Mouse (Mus musculus): Measurements from ENCODE around the gene Mettl5. TPM values are rescaled to one million over a fixed set of nuclear protein-coding genes. Genes with fewer than 3 reads are reported as not detected.

Gene Mettl5
- 37.7 and 48.4 TPM in 2 replicates for polyA plus RNA-seq (2015; fragmentation: Nextera tagmentation; extraction: Ambion mirVana)

DNA sequence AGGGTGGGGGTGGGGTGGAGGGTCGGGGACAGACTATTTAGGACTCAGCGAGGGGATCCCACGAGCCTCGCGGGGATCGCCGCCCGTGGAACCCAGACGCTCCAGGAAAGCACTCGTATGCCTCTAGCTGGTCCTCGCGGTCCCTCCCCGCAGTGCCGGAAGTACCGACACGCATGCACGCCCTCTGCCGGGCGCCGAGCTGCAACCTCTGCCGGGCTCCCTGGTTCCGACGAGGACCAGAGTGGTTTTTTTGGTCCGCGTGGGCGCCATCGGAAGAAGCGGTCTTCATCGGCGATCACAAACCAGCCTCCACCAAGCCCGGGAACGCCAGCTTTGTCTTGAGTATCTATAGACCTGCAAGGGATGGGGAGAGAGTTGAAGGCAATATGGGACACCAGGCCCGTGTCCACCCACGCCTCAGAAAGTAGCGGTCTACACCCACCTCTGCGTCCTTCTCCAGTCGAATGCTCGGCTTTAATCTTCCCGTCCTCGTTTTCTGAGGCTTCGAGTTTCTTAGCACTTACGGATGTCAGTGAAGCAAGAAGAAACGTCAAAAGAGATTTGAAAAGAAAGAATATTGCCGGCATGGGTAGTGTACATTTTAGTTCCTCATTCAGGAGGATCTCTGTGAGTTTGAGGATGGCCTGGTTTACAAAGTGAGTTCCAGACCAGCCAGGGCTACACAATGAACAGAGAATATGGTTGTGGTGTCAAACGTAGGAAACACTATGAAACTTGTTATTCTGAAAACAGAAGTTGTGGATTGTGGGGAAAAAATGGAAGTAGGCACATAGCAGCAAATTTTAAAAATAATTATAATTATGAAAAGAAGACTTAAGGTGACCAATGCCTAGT is at the start of gene Mettl5:
Mettl5 (minus strand) TSS at position 165 of the 855 bp plus-strand sequence.

DNA sequence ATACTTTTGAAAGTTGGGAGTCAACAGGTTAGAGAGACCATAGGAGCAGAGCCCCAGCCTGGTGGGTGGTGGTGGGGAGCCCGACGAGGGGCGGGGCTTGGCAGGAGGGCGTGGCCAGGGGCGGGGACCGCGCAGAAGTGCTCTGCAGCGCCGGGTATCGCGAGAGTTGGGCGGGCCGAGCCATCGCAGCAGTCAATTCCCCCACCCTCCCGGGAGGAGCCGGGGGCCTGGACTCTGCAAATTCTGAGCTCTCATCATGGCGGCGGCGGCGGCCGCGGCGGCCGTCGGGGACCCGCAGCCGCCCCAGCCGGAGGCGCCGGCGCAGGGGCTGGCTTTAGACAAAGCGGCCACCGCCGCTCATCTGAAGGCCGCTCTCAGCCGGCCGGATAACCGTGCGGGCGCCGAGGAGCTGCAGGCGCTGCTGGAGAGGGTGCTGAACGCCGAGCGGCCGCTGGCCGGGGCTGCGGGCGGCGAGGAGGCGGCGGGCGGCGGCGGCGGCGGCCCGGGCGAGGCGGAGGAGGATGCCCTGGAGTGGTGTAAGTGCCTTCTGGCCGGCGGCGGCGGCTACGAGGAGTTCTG is 11.7 kb upstream of the Mettl5 start, which contains the start of gene Ubr3:
Ubr3 (plus strand) TSS at position 208 of the 579 bp plus-strand sequence.

DNA sequence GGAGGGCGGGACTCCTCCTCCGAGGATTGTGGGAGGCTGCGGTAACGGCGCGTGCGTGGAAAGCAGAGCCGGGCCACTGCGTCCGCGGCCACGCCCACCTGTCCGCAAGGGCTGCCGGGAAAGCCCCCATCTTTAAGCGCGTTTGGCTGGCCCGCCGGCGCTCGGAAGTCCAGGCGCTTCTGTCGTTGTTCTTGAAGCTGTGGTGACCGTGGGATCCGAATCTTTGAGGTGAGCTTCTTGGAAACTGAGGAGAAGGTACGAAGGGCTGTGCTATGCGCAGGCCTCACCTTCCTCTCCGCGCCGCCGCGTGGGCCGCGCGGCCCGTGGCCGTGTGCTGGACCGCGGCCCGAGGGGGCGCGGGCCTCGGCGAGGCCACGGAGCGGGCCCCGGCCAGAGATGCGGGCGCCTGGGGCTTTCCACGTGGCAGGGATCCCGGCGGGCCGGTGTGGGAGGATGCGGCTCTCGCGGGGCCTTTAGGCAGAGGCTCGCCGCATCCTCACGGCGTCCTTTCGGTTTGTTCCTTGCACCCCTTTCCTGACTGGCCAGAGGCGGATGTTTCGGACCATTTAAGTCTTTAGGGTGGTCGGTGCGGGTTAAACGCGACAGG is 23.8 kb downstream of the Mettl5 start, which contains the start of gene Ssb:
Ssb (plus strand) TSS at position 78 of the 607 bp plus-strand sequence.

DNA sequence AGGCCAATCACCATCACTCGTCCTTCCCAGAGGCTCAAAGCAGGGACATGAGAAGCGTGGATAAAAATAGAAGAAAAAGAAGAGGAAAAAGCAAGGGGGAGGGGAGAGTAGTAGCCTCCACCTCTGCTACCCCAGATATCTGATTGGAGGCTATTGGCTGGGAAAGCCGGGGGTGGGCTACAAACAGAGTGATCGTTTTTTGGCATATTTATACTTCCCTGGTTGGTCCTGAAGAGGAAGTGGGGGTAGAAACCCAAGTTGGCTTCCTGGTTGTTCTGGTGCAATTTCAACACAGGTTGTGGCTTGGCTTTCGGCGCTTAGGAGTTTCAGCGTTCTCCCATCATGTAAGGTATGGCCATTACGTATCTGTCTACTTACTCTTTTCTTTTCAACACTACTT is 63.7 kb downstream of the Mettl5 start, which contains the start of gene Klhl23:
Klhl23 (plus strand) TSS at position 234 of the 400 bp plus-strand sequence.

Other genes with a start within 250 kb of the Mettl5 start
- 15.4 and 26.5 TPM in 2 replicates for gene Bbs5, start 238.4 kb downstream of the Mettl5 start, polyA plus RNA-seq (2015; fragmentation: Nextera tagmentation; extraction: Ambion mirVana)
- gene Klhl41, start 215.5 kb downstream of the Mettl5 start, polyA plus RNA-seq (2015; fragmentation: Nextera tagmentation; extraction: Ambion mirVana): 0.28 and 2.2 TPM in 2 replicates
- gene Fastkd1, start 172.1 kb downstream of the Mettl5 start, polyA plus RNA-seq (2015; fragmentation: Nextera tagmentation; extraction: Ambion mirVana): 6.6 and 9.1 TPM in 2 replicates
- 93.3 and 111 TPM in 2 replicates for gene Ppig, start 163.1 kb downstream of the Mettl5 start, polyA plus RNA-seq (2015; fragmentation: Nextera tagmentation; extraction: Ambion mirVana)
- gene Ccdc173, start 96.0 kb downstream of the Mettl5 start, polyA plus RNA-seq (2015; fragmentation: Nextera tagmentation; extraction: Ambion mirVana): 2.1 and 2.5 TPM in 2 replicates
- 33.4 and 36.1 TPM in 2 replicates for gene Phospho2, start 96.0 kb downstream of the Mettl5 start, polyA plus RNA-seq (2015; fragmentation: Nextera tagmentation; extraction: Ambion mirVana)
- 13.7 and 15.8 TPM in 2 replicates for gene Klhl23, start 63.7 kb downstream of the Mettl5 start, polyA plus RNA-seq (2015; fragmentation: Nextera tagmentation; extraction: Ambion mirVana)
- 339 and 370 TPM in 2 replicates for gene Ssb, start 24.1 kb downstream of the Mettl5 start, polyA plus RNA-seq (2015; fragmentation: Nextera tagmentation; extraction: Ambion mirVana)
- gene Ubr3, start 11.6 kb upstream of the Mettl5 start, polyA plus RNA-seq (2015; fragmentation: Nextera tagmentation; extraction: Ambion mirVana): 6.4 and 10.9 TPM in 2 replicates
- gene Myo3b, start 153.5 kb upstream of the Mettl5 start, polyA plus RNA-seq (2015; fragmentation: Nextera tagmentation; extraction: Ambion mirVana): 0.01 TPM in 1 of 2 replicates, not detected in the other

All from adrenal gland, postnatal 0 days (tissue).